Mouse (Mus musculus) cerebellum, adult 2 months (tissue): ENCODE results near the gene Vps35l. TPM values are rescaled to one million over a fixed set of nuclear protein-coding genes. Genes with fewer than 3 reads are reported as not detected.

ENCODE experiments used
- DNase-seq, 2 experiments: peaks; one replicate each; pipeline ENCODE4 v3.0.0; 2021
- H3K27ac ChIP-seq: fragments of 200-500 bp; 2 replicates; pipeline ENCODE4 v1.5.1; 2012; ENCODE audit warnings: low read length, control low read depth, inconsistent platforms; ENCODE audit not compliant: insufficient read depth
- H3K27me3 ChIP-seq: fragments of 200-500 bp; 2 replicates; pipeline ENCODE4 v1.6.1; 2012; ENCODE audit warnings: inconsistent platforms, mild to moderate bottlenecking, low read length, moderate library complexity; ENCODE audit not compliant: control insufficient read depth, insufficient read depth
- H3K4me1 ChIP-seq: fragments of 200-500 bp; 2 replicates; pipeline ENCODE4 v1.6.1; 2011; ENCODE audit warnings: low read length; ENCODE audit not compliant: control insufficient read depth, insufficient read depth
- H3K4me3 ChIP-seq: fragments of 200-500 bp; replicated peaks from 2 replicates; pipeline ENCODE3; 2011; ENCODE audit warnings: mild to moderate bottlenecking, low read depth, low read length, control low read depth; ENCODE audit not compliant: insufficient read depth
- CTCF ChIP-seq: fragments of 200-500 bp; IDR thresholded peaks from 2 replicates; pipeline ENCODE4 v1.5.1; 2011; ENCODE audit warnings: low read depth, mild to moderate bottlenecking, control low read depth, low read length, moderate library complexity, borderline replicate concordance; ENCODE audit not compliant: insufficient read depth
- POLR2A ChIP-seq: fragments of 200-500 bp; IDR thresholded peaks from 2 replicates; pipeline ENCODE4 v1.6.1; 2011; ENCODE audit warnings: low read length, control low read depth, borderline replicate concordance; ENCODE audit not compliant: insufficient read depth
- WGBS: fragments of 180-500 bp; shearing (Covaris S2); methylation state at CpG from one replicate; pipeline ENCODE4 v1.1.7; 2018; 5-methylcytosine and 5-hydroxymethylcytosine counted together
- polyA plus RNA-seq: library from polyadenylated mRNA; depleted of rRNA; stranded (reverse); fragments of >200 nt; gene quantifications from 2 replicates; pipeline ENCODE4 v1.2.3, GENCODE M21; 2012

The Vps35l gene
- polyA plus RNA-seq, 1 experiment, result 74.3 TPM

- Histone ChIP-seq H3K4me3 (no peak overlapping the region), H3K4me1 (no peaks in the 10 kb centered on the region; the same call in none of the 2 replicates), H3K27ac (no peak overlapping the region), H3K27me3 (no peaks in the 10 kb centered on the region)
- no peak for TF ChIP-seq CTCF
- no peak for TF ChIP-seq POLR2A
- DNase-seq, result no peak
- WGBS, result 82% methylated on average over 12 of the region's 12 CpGs
Measured at GRCm38 (mm10) chr7:118811407-118812106, 71.5 kb downstream of the Vps35l start.

DNA sequence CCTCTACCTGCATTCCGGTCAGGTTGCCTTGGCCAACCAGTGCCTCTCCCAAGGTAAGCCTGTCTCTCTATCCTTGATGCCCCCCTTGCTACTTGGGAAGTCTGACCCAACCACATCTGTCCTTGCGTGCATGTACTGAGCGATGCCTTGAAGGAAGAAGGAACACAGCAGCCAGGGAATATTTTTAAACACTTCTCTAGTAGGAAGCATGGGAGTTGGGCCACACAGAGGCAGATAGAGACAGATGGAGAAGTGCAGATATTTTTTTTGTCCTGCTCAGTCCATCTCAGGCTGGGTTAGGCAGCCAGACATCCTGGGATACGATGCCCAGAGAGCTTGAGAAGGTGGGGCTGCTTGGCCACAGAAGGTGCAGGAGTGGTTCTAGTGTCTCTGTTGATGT lies 73.6 kb downstream of the Vps35l start:
- Histone ChIP-seq H3K27ac (no peak overlapping the region), H3K4me3 (no peak overlapping the region), H3K27me3 (no peaks in the 10 kb centered on the region), H3K4me1 (peaks cover 6% of the 10 kb centered on the region)
- WGBS, result 75% methylated on average over 4 of the region's 4 CpGs
- no peak for TF ChIP-seq POLR2A
- TF ChIP-seq CTCF, result no peak
- no peak for DNase-seq

GRCm38 (mm10) chr7:118816275-118816674 lies 76.2 kb downstream of the Vps35l start:
- H3K4me3 ChIP-seq, result no peak overlapping the region
- H3K27ac ChIP-seq, result no peak overlapping the region
- TF ChIP-seq CTCF (no peak), POLR2A (no peak)
- no peak for DNase-seq
- H3K27me3 ChIP-seq, result no peaks in the 10 kb centered on the region
- WGBS, result 100% methylated on average over 3 of the region's 3 CpGs
- H3K4me1 ChIP-seq, result peaks cover 12% of the 10 kb centered on the region

GRCm38 (mm10) chr7:118817741-118818140 lies 77.7 kb downstream of the Vps35l start:
- Histone ChIP-seq H3K4me1 (peaks cover 14% of the 10 kb centered on the region), H3K27me3 (no peaks in the 10 kb centered on the region), H3K27ac (no peak overlapping the region), H3K4me3 (no peak overlapping the region)
- 87% methylated on average over 7 of the region's 7 CpGs for WGBS
- no peak for DNase-seq
- TF ChIP-seq POLR2A (no peak), CTCF (no peak)

DNA sequence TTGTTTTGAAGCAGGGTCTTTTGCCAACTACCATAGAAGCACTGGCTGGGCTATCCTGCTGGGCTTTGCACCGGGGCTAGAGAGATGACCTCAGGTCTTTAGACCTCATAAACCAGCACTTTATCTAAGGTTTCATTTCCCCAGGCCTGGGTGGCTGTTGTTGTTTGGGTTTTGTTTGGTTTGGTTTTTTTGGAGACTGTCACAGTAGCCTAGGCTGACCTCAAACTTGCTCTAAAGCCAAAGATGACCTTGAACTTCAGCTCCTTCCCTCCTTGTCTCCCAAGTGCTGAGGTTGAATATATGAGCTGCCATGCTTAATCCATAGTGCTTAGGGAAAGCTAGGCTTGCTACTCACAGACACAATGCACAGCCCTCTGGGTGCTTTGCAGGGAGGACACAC lies 79.6 kb downstream of the Vps35l start:
- WGBS, result 80% methylated on average over 1 of the region's 1 CpGs
- no peak overlapping the region for H3K4me3 ChIP-seq
- peaks cover 19% of the 10 kb centered on the region for H3K4me1 ChIP-seq
- DNase-seq, result no peak
- H3K27me3 ChIP-seq, result no peaks in the 10 kb centered on the region
- TF ChIP-seq POLR2A, result no peak
- TF ChIP-seq CTCF, result no peak
- no peak overlapping the region for H3K27ac ChIP-seq

GRCm38 (mm10) chr7:118821356-118821755 lies 81.3 kb downstream of the Vps35l start:
- H3K4me1 ChIP-seq, result peaks cover 19% of the 10 kb centered on the region
- WGBS, result 50% methylated on average over 7 of the region's 7 CpGs
- H3K4me3 ChIP-seq, result no peak overlapping the region
- H3K27ac ChIP-seq, result no peak overlapping the region
- no peak for TF ChIP-seq POLR2A
- no peak for TF ChIP-seq CTCF
- no peak for DNase-seq
- H3K27me3 ChIP-seq, result no peaks in the 10 kb centered on the region

GRCm38 (mm10) chr7:118821887-118822556 lies 82.0 kb downstream of the Vps35l start:
- H3K4me1 ChIP-seq, result peaks cover 19% of the 10 kb centered on the region
- no peak for DNase-seq
- TF ChIP-seq CTCF (no peak), POLR2A (no peak)
- no peak overlapping the region for H3K27ac ChIP-seq
- H3K4me3 ChIP-seq, result no peak overlapping the region
- no peaks in the 10 kb centered on the region for H3K27me3 ChIP-seq
- 85% methylated on average over 12 of the region's 12 CpGs for WGBS

GRCm38 (mm10) chr7:118824451-118824850 lies 84.4 kb downstream of the Vps35l start:
- 75% methylated on average over 7 of the region's 7 CpGs for WGBS
- peaks cover 25% of the 10 kb centered on the region for H3K4me1 ChIP-seq
- no peak overlapping the region for H3K4me3 ChIP-seq
- H3K27ac ChIP-seq, result no peak overlapping the region
- DNase-seq, result no peak
- H3K27me3 ChIP-seq, result no peaks in the 10 kb centered on the region
- TF ChIP-seq CTCF (no peak), POLR2A (no peak)
